Mouse (Mus musculus): ENCODE measurements at regions not wholly inside any gene's neighbourhood (a gene's known extent, or its start where the extent isn't known, plus 50 kb on each side); places are given as distances from the start of the nearest gene placed in this dataset.

DNA sequence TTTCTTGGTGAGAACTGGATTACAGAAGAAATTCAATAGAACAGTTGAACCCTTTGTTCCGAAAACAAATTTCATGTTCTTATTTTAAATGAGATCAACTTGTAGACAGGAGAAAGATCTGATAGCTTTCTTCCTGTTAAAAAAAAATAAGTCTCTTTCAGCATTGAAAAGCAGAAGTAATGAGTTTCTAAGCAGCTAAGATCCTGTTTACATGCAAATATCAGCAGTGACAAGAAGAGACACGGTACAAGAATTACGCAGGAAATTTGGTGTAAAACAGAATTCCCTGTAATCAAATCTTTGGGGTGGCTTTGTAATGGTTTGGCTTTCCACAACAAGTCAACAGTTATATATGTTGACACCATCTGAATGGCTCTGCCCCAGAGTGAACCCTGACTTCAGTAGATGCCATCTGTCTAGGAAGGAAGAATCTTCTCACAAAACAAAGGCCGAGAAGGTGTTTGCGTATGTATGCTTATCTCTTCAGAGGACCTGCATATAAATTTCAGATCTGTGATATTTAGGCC, 326.7 kb downstream of the Ets1 start:
- 81% methylated on average over 5 of the region's 5 CpGs for WGBS
- intact Hi-C loops (cut with DNase I): no loop called here
- TF ChIP-seq POLR2A (IDR thresholded peaks at IDR 0.05; ENCODE audit: insufficient read depth, low read depth, low read length) (no peak), CTCF (IDR thresholded peaks at IDR 0.05) (no peak), EP300 (IDR thresholded peaks at IDR 0.05; ENCODE audit: insufficient read depth, low read depth, low read length) (no peak)
- Histone ChIP-seq H3K79me2 (replicated peaks; ENCODE audit: control insufficient read depth, insufficient read depth, low read length) (no peaks in the 10 kb centered on the region), H3K36me3 (ENCODE audit: control insufficient read depth, insufficient read depth, low read length) (no peaks in the 10 kb centered on the region), H3K4me3 (no peak overlapping the region), H3K27me3 (ENCODE audit: control insufficient read depth, insufficient read depth, low read length) (no peaks in the 10 kb centered on the region), H3K27ac (no peak overlapping the region), H3K4me1 (ENCODE audit: control insufficient read depth, insufficient read depth, low read length) (no peaks in the 10 kb centered on the region), H3K9ac (ENCODE audit: low read depth, low read length) (no peak overlapping the region)
- DNase-seq: no peak

- Histone ChIP-seq H3K4me1 (ENCODE audit: control insufficient read depth, insufficient read depth, low read length) (no peaks in the 10 kb centered on the region), H3K27me3 (ENCODE audit: control insufficient read depth, insufficient read depth, low read length) (no peaks in the 10 kb centered on the region), H3K27ac (no peak overlapping the region), H3K36me3 (ENCODE audit: control insufficient read depth, insufficient read depth, low read length) (no peaks in the 10 kb centered on the region), H3K9ac (ENCODE audit: low read depth, low read length) (no peak overlapping the region), H3K79me2 (replicated peaks; ENCODE audit: control insufficient read depth, insufficient read depth, low read length) (no peaks in the 10 kb centered on the region), H3K4me3 (no peak overlapping the region)
- DNase-seq: no peak
- TF ChIP-seq CTCF (IDR thresholded peaks at IDR 0.05) (no peak), POLR2A (IDR thresholded peaks at IDR 0.05; ENCODE audit: insufficient read depth, low read depth, low read length) (no peak), EP300 (IDR thresholded peaks at IDR 0.05; ENCODE audit: insufficient read depth, low read depth, low read length) (no peak)
- 12% methylated on average over 2 of the region's 2 CpGs for WGBS
- intact Hi-C loops (cut with DNase I): no loop called here
Measured at GRCm38 (mm10) chr9:32968446-32968845, 332.4 kb downstream of the Ets1 start.

DNA sequence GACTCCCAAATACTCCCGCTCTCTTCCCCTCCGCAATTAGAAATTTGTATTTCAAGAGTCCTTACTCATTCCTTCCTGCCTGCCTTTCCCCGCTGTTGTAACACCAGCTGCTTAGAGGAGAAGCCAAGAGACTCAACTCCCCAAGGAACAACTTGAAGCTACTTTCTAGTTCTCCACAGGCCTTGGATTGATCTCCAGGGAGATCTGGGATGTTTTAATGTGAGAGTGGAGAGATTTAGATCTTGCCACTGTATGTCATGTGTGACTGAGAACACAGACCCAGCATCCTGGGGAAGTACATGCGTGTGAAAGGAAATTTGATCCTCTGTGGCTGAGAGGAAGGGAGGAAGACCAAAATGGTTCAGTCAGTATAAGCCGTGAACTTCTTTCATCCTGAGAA, 335.4 kb downstream of the Ets1 start:
- H3K27ac ChIP-seq: peak overlapping the region; percentile 65
- no peak overlapping the region for H3K4me3 ChIP-seq
- DNase-seq: peak in 1 of 2 experiments; percentile 51
- no peaks in the 10 kb centered on the region for H3K36me3 ChIP-seq (ENCODE audit: control insufficient read depth, insufficient read depth, low read length)
- 59% methylated on average over 5 of the region's 5 CpGs for WGBS
- H3K79me2 ChIP-seq (replicated peaks; ENCODE audit: control insufficient read depth, insufficient read depth, low read length): no peaks in the 10 kb centered on the region
- no peaks in the 10 kb centered on the region for H3K4me1 ChIP-seq (ENCODE audit: control insufficient read depth, insufficient read depth, low read length)
- TF ChIP-seq EP300 (IDR thresholded peaks at IDR 0.05; ENCODE audit: insufficient read depth, low read depth, low read length) (no peak), POLR2A (IDR thresholded peaks at IDR 0.05; ENCODE audit: insufficient read depth, low read depth, low read length) (no peak), CTCF (IDR thresholded peaks at IDR 0.05) (no peak)
- no peaks in the 10 kb centered on the region for H3K27me3 ChIP-seq (ENCODE audit: control insufficient read depth, insufficient read depth, low read length)
- H3K9ac ChIP-seq (ENCODE audit: low read depth, low read length): no peak overlapping the region
- intact Hi-C loops (cut with DNase I): no loop called here

GRCm38 (mm10) chr9:32971926-32972325, 335.9 kb downstream of the Ets1 start:
- no peak overlapping the region for H3K4me3 ChIP-seq
- no peaks in the 10 kb centered on the region for H3K79me2 ChIP-seq (replicated peaks; ENCODE audit: control insufficient read depth, insufficient read depth, low read length)
- H3K27me3 ChIP-seq (ENCODE audit: control insufficient read depth, insufficient read depth, low read length): no peaks in the 10 kb centered on the region
- no peak overlapping the region for H3K9ac ChIP-seq (ENCODE audit: low read depth, low read length)
- H3K27ac ChIP-seq: peak overlapping the region; percentile 65
- 70% methylated on average over 7 of the region's 7 CpGs for WGBS
- DNase-seq: peak; percentile 30 to 39
- TF ChIP-seq EP300 (IDR thresholded peaks at IDR 0.05; ENCODE audit: insufficient read depth, low read depth, low read length): no peak
- no peaks in the 10 kb centered on the region for H3K36me3 ChIP-seq (ENCODE audit: control insufficient read depth, insufficient read depth, low read length)
- intact Hi-C loops (cut with DNase I): no loop called here
- H3K4me1 ChIP-seq (ENCODE audit: control insufficient read depth, insufficient read depth, low read length): no peaks in the 10 kb centered on the region

- intact Hi-C loops (cut with DNase I): no loop called here
- DNase-seq: no peak
- H3K79me2 ChIP-seq (replicated peaks; ENCODE audit: control insufficient read depth, insufficient read depth, low read length): no peaks in the 10 kb centered on the region
- H3K27ac ChIP-seq: peak overlapping the region; percentile 65
- H3K9ac ChIP-seq (ENCODE audit: low read depth, low read length): no peak overlapping the region
- no peaks in the 10 kb centered on the region for H3K27me3 ChIP-seq (ENCODE audit: control insufficient read depth, insufficient read depth, low read length)
- no peaks in the 10 kb centered on the region; the same call in 1 of the 2 replicates for H3K4me1 ChIP-seq (ENCODE audit: control insufficient read depth, insufficient read depth, low read length)
- TF ChIP-seq POLR2A (IDR thresholded peaks at IDR 0.05; ENCODE audit: insufficient read depth, low read depth, low read length): no peak
- no peak for TF ChIP-seq CTCF (IDR thresholded peaks at IDR 0.05)
- no peak for TF ChIP-seq EP300 (IDR thresholded peaks at IDR 0.05; ENCODE audit: insufficient read depth, low read depth, low read length)
- H3K4me3 ChIP-seq: no peak overlapping the region
- 79% methylated on average over 7 of the region's 7 CpGs for WGBS
- H3K36me3 ChIP-seq (ENCODE audit: control insufficient read depth, insufficient read depth, low read length): no peaks in the 10 kb centered on the region
Measured at GRCm38 (mm10) chr9:32972431-32973052, 336.5 kb downstream of the Ets1 start.

DNA sequence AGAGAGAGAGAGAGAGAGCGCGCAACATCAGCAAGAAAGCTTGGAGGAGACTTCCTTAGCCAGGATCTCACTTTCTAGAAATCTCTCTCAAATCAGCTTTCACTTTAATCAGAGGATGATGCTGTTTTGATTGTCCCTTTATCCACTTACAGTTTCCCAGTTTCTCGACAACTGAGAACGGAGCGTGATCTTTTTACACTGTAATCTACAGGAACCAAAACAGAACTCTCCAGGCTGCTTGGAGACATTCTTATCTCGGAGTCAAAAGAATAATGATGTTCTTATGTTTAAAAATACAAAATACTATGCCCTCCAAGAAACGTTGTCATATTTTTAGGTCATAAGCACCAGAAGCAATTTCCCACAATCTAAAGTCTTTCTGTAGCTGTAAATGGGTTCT, 341.7 kb downstream of the Ets1 start:
- WGBS: 40% methylated on average over 7 of the region's 7 CpGs
- Histone ChIP-seq H3K9ac (ENCODE audit: low read depth, low read length) (no peak overlapping the region), H3K27me3 (ENCODE audit: control insufficient read depth, insufficient read depth, low read length) (no peaks in the 10 kb centered on the region), H3K4me3 (no peak overlapping the region), H3K4me1 (ENCODE audit: control insufficient read depth, insufficient read depth, low read length) (no peaks in the 10 kb centered on the region; the same call in 1 of the 2 replicates), H3K27ac (no peak overlapping the region), H3K36me3 (ENCODE audit: control insufficient read depth, insufficient read depth, low read length) (no peaks in the 10 kb centered on the region), H3K79me2 (replicated peaks; ENCODE audit: control insufficient read depth, insufficient read depth, low read length) (no peaks in the 10 kb centered on the region)
- intact Hi-C loops (cut with DNase I): no loop called here
- no peak for TF ChIP-seq POLR2A (IDR thresholded peaks at IDR 0.05; ENCODE audit: insufficient read depth, low read depth, low read length)
- no peak for TF ChIP-seq CTCF (IDR thresholded peaks at IDR 0.05)
- TF ChIP-seq EP300 (IDR thresholded peaks at IDR 0.05; ENCODE audit: insufficient read depth, low read depth, low read length): no peak
- no peak for DNase-seq

Measured in heart, adult 2 months (tissue).